Mouse (Mus musculus): Measurements from ENCODE around the gene Cryaa. TPM values are rescaled to one million over a fixed set of nuclear protein-coding genes. Genes with fewer than 3 reads are reported as not detected.

Cryaa gene
- polyA plus RNA-seq, 1 experiment from 2014 or later: 0.89 TPM

DNA sequence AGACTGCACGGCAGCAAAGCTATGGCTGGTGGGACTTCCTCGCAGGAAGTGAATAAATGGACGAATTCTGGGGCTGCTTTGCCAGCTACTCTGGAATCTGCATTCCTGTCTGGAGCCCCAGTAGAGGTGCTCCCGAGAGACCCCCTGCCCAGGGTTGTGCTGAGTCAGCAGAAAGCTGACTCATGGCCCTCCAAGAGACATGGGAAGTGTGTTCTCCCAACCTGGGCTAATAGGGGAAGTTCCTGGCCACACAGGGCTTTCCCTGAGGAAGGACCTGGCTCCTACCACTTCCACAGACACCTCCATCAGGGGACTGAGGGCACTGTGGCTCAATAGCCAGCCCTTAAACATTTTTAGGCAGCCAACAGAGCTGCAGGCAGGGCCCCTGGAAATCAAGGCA lies 50.4 kb downstream of the Cryaa start:
- DNase-seq (ENCODE audit: low spot score) (no peak), ATAC-seq (ENCODE audit: low read depth) (no peak)
- H3K9ac ChIP-seq (ENCODE audit: low read depth, low read length): no peak overlapping the region
- 63% methylated on average over 4 of the region's 4 CpGs for WGBS
- H3K4me2 ChIP-seq (ENCODE audit: low read depth, low read length): no peak overlapping the region
- no peaks in the 10 kb centered on the region for H3K9me3 ChIP-seq (ENCODE audit: control insufficient read depth, low read length)
- no peak overlapping the region for H3K27ac ChIP-seq (replicated peaks; ENCODE audit: low read depth, low read length)
- H3K36me3 ChIP-seq (ENCODE audit: control insufficient read depth, insufficient read depth, low read length): no peaks in the 10 kb centered on the region
- H3K4me3 ChIP-seq (ENCODE audit: low read depth, low read length): no peak overlapping the region
- H3K27me3 ChIP-seq (replicated peaks; ENCODE audit: control insufficient read depth, insufficient read depth, low read length): no peaks in the 10 kb centered on the region
- peaks cover 9% of the 10 kb centered on the region for H3K4me1 ChIP-seq (ENCODE audit: control insufficient read depth, insufficient read depth, low read length)

DNA sequence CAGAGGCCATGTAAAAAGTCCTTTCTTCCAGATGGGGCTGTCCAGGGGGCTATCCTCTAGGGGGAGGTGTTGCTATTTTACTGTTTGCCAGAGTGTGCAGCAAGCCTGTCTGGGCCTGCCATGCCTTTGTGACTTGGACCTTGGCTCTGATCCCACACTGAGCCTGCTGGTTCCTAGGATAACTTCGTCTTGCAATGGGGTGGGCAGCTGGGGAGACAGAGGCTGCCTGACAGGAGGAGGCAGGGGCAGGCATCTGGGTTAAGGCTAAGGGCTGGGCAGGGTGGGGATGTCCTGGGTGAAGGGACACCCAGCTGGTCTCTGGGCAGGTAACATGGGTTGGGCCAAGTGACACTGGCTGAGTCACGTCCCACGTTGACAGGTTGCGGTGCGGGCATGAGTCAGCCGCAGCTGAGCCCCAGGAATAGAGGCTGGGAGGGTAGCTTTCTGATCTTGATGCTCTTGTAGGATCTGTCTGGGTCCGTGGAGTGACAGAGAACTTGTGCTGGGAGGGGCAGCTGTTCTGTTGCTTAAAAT lies 51.4 kb downstream of the Cryaa start:
- Histone ChIP-seq H3K9ac (ENCODE audit: low read depth, low read length) (no peak overlapping the region), H3K9me3 (ENCODE audit: control insufficient read depth, low read length) (no peaks in the 10 kb centered on the region), H3K4me1 (ENCODE audit: control insufficient read depth, insufficient read depth, low read length) (peaks cover 7% of the 10 kb centered on the region), H3K4me3 (ENCODE audit: low read depth, low read length) (no peak overlapping the region), H3K36me3 (ENCODE audit: control insufficient read depth, insufficient read depth, low read length) (no peaks in the 10 kb centered on the region), H3K4me2 (ENCODE audit: low read depth, low read length) (no peak overlapping the region), H3K27me3 (replicated peaks; ENCODE audit: control insufficient read depth, insufficient read depth, low read length) (no peaks in the 10 kb centered on the region), H3K27ac (replicated peaks; ENCODE audit: low read depth, low read length) (no peak overlapping the region)
- ATAC-seq (ENCODE audit: low read depth): peak; percentile 80
- 67% methylated on average over 7 of the region's 7 CpGs for WGBS
- peak; percentile 86 for DNase-seq (ENCODE audit: low spot score)

DNA sequence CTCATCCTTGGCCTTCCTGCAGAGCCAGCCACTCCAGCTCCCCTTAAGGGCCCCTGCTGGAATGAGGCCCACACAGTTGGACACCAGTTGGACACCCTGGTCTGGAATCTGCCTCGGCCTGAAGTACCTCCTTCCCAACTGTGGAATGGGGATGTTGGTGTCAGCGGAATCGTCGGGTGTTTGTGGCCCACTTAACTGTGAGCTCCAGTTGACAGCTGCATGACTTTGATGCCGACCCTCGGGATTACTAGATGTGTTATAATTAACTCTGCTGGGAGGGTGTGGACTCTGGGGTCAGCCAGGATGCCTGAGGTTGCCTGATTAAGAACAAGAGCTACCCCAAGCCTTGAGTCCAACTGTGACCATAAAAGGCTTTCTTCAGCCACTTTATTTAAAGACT lies 53.4 kb downstream of the Cryaa start:
- H3K4me2 ChIP-seq (ENCODE audit: low read depth, low read length): no peak overlapping the region
- ATAC-seq (ENCODE audit: low read depth) (no peak), DNase-seq (ENCODE audit: low spot score) (peak; percentile 55)
- H3K4me1 ChIP-seq (ENCODE audit: control insufficient read depth, insufficient read depth, low read length): 0 out of 2 replicates have a peak, but pooled peaks cover 3% of the 10 kb centered on the region
- no peaks in the 10 kb centered on the region for H3K36me3 ChIP-seq (ENCODE audit: control insufficient read depth, insufficient read depth, low read length)
- H3K4me3 ChIP-seq (ENCODE audit: low read depth, low read length): no peak overlapping the region
- no peaks in the 10 kb centered on the region for H3K9me3 ChIP-seq (ENCODE audit: control insufficient read depth, low read length)
- 42% methylated on average over 6 of the region's 6 CpGs for WGBS
- no peaks in the 10 kb centered on the region for H3K27me3 ChIP-seq (replicated peaks; ENCODE audit: control insufficient read depth, insufficient read depth, low read length)
- no peak overlapping the region for H3K9ac ChIP-seq (ENCODE audit: low read depth, low read length)
- H3K27ac ChIP-seq (replicated peaks; ENCODE audit: low read depth, low read length): no peak overlapping the region

Other genes starting within 250 kb of the Cryaa start
- 29.3 and 31.7 TPM in 2 replicates for gene Wdr4, start 157.8 kb upstream of the Cryaa start, polyA plus RNA-seq (2014; fragmentation: Nextera tagmentation; extraction: Ambion mirVana)
- 283 and 316 TPM in 2 replicates for gene Ndufv3, start 157.7 kb upstream of the Cryaa start, polyA plus RNA-seq (2014; fragmentation: Nextera tagmentation; extraction: Ambion mirVana)
- 31.1 and 31.3 TPM in 2 replicates for gene Pknox1, start 113.1 kb upstream of the Cryaa start, polyA plus RNA-seq (2014; fragmentation: Nextera tagmentation; extraction: Ambion mirVana)
- 3.9 and 4.8 TPM in 2 replicates for gene Cbs, start 40.6 kb upstream of the Cryaa start, polyA plus RNA-seq (2014; fragmentation: Nextera tagmentation; extraction: Ambion mirVana)
- gene U2af1, start 18.9 kb upstream of the Cryaa start, polyA plus RNA-seq (2014; fragmentation: Nextera tagmentation; extraction: Ambion mirVana): 134 and 139 TPM in 2 replicates
- 25.1 and 27.8 TPM in 2 replicates for gene Sik1, start 178.0 kb downstream of the Cryaa start, polyA plus RNA-seq (2014; fragmentation: Nextera tagmentation; extraction: Ambion mirVana)

Measured in embryonic facial prominence, embryonic 14.5 days (tissue).